Mouse (Mus musculus) olfactory bulb, adult 2 months (tissue): ENCODE results near the gene Vax1. TPM values are rescaled to one million over a fixed set of nuclear protein-coding genes. Genes with fewer than 3 reads are reported as not detected.

ENCODE experiments used
- H3K27ac ChIP-seq: fragments of 200-500 bp; 2 replicates; pipeline ENCODE4 v1.5.1; 2012; ENCODE audit warnings: low read depth, low read length; ENCODE audit not compliant: insufficient read depth
- H3K4me1 ChIP-seq: fragments of 200-500 bp; 2 replicates; pipeline ENCODE4 v1.6.1; 2012; ENCODE audit warnings: low read length; ENCODE audit not compliant: control insufficient read depth, insufficient read depth
- H3K4me3 ChIP-seq: fragments of 200-500 bp; 2 replicates; pipeline ENCODE4 v1.5.1; 2012; ENCODE audit warnings: mild to moderate bottlenecking, low read depth, low read length, moderate library complexity; ENCODE audit not compliant: insufficient read depth
- CTCF ChIP-seq: fragments of 200-500 bp; IDR thresholded peaks from 2 replicates; pipeline ENCODE4 v1.5.1; 2012; ENCODE audit warnings: low read depth, mild to moderate bottlenecking, low read length, moderate library complexity; ENCODE audit not compliant: insufficient read depth
- POLR2A ChIP-seq: fragments of 200-500 bp; IDR thresholded peaks from 2 replicates; pipeline ENCODE4 v1.6.1; 2012; ENCODE audit warnings: mild to moderate bottlenecking, low read depth, low read length, moderate library complexity; ENCODE audit not compliant: insufficient read depth
- WGBS: fragments of 180-500 bp; shearing (Covaris S2); methylation state at CpG from one replicate; pipeline ENCODE4 v1.1.7; 2018; 5-methylcytosine and 5-hydroxymethylcytosine counted together
- polyA plus RNA-seq: library from polyadenylated mRNA; stranded (reverse); fragments of >200 nt; gene quantifications from 2 replicates; pipeline ENCODE4 v1.2.4, GENCODE M21; 2012; ENCODE audit warnings: low replicate concordance; ENCODE audit not compliant: missing spikeins, insufficient read depth, insufficient read length

Gene Vax1
- polyA plus RNA-seq, 1 experiment, result not detected

DNA sequence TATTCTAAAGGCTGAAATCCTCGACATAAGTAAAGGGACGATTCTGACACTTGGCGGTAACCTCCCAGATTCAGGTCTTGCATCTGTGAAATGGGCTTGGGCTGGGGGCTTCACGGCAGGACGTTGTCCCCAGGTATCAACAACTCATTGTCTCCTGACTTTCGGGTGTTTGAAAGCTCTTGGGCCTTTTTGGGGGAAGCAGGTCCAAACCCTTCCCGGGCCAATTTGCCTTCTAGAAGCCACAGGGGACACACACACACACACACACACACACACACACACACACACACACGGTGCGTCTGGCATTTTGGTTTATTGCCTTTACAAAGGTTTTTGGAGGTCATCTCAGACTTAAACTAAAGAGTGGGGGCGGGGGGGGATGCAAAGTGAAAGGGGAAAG, 23.6 kb upstream of the Vax1 start:
- 12% methylated on average over 10 of the region's 10 CpGs for WGBS
- TF ChIP-seq CTCF (no peak), POLR2A (no peak)
- Histone ChIP-seq H3K4me3 (no peak overlapping the region), H3K27ac (no peak overlapping the region), H3K4me1 (peaks cover 9% of the 10 kb centered on the region)

- Histone ChIP-seq H3K4me3 (no peak overlapping the region), H3K27ac (no peak overlapping the region), H3K4me1 (peaks cover 9% of the 10 kb centered on the region)
- no peak for TF ChIP-seq POLR2A
- no peak for TF ChIP-seq CTCF
- WGBS, result 41% methylated on average over 2 of the region's 2 CpGs
Measured at GRCm38 (mm10) chr19:59192491-59192890, 22.6 kb upstream of the Vax1 start.

DNA sequence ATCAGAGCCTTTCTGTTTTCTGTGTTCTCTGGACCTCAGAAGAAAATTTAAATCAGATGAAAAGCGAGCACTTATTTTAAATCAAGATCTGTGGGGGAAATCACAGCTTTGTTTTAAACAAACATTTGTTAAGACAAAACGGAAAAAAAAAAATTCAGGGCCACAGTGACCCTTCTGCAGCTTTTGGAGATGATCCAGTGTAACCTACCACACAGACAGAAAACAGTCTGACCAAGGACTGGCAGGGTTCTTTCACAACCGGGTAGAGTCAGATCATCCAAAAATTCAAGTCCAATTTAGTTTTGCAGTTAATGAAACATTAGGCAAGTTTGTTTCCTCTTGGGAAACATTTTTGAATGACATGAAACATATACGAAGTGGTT, 21.3 kb upstream of the Vax1 start:
- 41% methylated on average over 4 of the region's 4 CpGs for WGBS
- Histone ChIP-seq H3K4me1 (peaks cover 8% of the 10 kb centered on the region), H3K4me3 (no peak overlapping the region), H3K27ac (no peak overlapping the region)
- no peak for TF ChIP-seq CTCF
- no peak for TF ChIP-seq POLR2A

DNA sequence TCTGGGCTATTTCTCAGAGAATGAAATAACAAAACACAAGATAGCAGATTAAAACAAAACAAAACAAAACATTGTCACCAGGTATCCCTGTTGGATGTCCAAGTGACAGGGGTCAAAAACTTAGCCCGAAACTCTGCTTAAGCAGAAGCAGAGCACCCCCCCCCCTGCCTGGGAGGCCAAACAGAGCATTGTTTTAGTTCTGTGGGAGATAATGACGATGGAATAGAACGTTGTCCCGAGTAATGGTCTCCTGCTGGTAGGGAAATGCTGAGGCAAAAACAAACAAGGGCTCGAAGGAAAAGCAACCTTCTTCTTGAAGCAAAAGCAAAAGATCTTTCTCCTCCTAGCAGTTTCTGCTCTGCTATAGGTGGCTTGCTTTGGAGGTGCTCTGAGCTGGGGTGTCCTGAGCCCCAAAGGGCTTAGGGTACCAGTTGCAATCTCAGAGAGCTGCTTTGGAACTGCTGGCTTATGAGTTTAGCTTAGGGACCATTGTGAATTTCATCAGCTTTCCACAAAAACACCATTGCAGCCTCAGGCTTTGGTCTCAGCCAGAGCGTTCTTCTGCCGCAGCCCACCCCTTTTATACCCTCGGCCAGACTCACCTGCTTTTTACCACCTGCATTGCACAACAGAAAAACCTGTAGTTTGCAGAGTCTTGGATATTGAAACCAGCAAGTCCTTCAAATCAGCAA, 20.7 kb upstream of the Vax1 start:
- Histone ChIP-seq H3K4me1 (peaks cover 7% of the 10 kb centered on the region), H3K4me3 (no peak overlapping the region), H3K27ac (no peak overlapping the region)
- TF ChIP-seq CTCF, result no peak
- TF ChIP-seq POLR2A, result no peak
- 33% methylated on average over 8 of the region's 8 CpGs for WGBS

- no peak overlapping the region for H3K4me3 ChIP-seq
- peaks cover 3% of the 10 kb centered on the region for H3K4me1 ChIP-seq
- TF ChIP-seq POLR2A, result no peak
- TF ChIP-seq CTCF, result no peak
- 77% methylated on average over 4 of the region's 4 CpGs for WGBS
- no peak overlapping the region for H3K27ac ChIP-seq
Measured at GRCm38 (mm10) chr19:59188981-59189380, 19.1 kb upstream of the Vax1 start.

- TF ChIP-seq POLR2A, result no peak
- no peak for TF ChIP-seq CTCF
- no peak overlapping the region for H3K27ac ChIP-seq
- H3K4me1 ChIP-seq, result no peaks in the 10 kb centered on the region
- no peak overlapping the region for H3K4me3 ChIP-seq
- WGBS, result 38% methylated on average over 3 of the region's 3 CpGs
Measured at GRCm38 (mm10) chr19:59184000-59184399, 14.1 kb upstream of the Vax1 start.

GRCm38 (mm10) chr19:59173341-59174015, 3.6 kb upstream of the Vax1 start:
- 45% methylated on average over 6 of the region's 6 CpGs for WGBS

GRCm38 (mm10) chr19:59172781-59173180, 2.9 kb upstream of the Vax1 start:
- Histone ChIP-seq H3K27ac (no peak overlapping the region), H3K4me3 (no peak overlapping the region), H3K4me1 (peaks cover 20% of the 10 kb centered on the region)
- no peak for TF ChIP-seq POLR2A
- no peak for TF ChIP-seq CTCF
- 53% methylated on average over 3 of the region's 3 CpGs for WGBS

More at GRCm38 (mm10) chr19:59173341-59174015, 3.6 kb upstream of the Vax1 start:
- H3K27ac ChIP-seq, result no peak overlapping the region
- TF ChIP-seq CTCF (no peak), POLR2A (no peak)
- no peak overlapping the region for H3K4me3 ChIP-seq
- H3K4me1 ChIP-seq, result peaks cover 20% of the 10 kb centered on the region

GRCm38 (mm10) chr19:59171871-59172245, 2.0 kb upstream of the Vax1 start:
- WGBS, result 29% methylated on average over 19 of the region's 19 CpGs
- Histone ChIP-seq H3K4me3 (no peak overlapping the region), H3K27ac (no peak overlapping the region), H3K4me1 (peaks cover 21% of the 10 kb centered on the region)
- no peak for TF ChIP-seq CTCF
- TF ChIP-seq POLR2A, result no peak
